Mouse (Mus musculus) C2C12 (cell line): Measurements from ENCODE around the gene Stim1. TPM values are rescaled to one million over a fixed set of nuclear protein-coding genes. Genes with fewer than 3 reads are reported as not detected.

ENCODE experiments used
- H3K27me3 ChIP-seq: one replicate; pipeline ENCODE4 v1.6.1; 2011; ENCODE audit not compliant: control insufficient read depth, insufficient read depth, insufficient read length
- H3K36me3 ChIP-seq: one replicate; pipeline ENCODE4 v1.6.1; 2011; ENCODE audit not compliant: control insufficient read depth, insufficient read depth
- H3K4me3 ChIP-seq: one replicate; pipeline ENCODE4 v1.5.1; 2011; ENCODE audit warnings: mild to moderate bottlenecking, control low read depth; ENCODE audit not compliant: poor library complexity, insufficient read depth, severe bottlenecking
- H3K79me2 ChIP-seq: one replicate; pipeline ENCODE4 v1.6.1; 2011; ENCODE audit not compliant: control insufficient read depth, insufficient read depth
- H3K79me3 ChIP-seq: one replicate; pipeline ENCODE4 v1.6.1; 2011; ENCODE audit warnings: low read depth, control low read depth
- H3ac ChIP-seq: one replicate; pipeline ENCODE3; 2011; ENCODE audit warnings: low read depth; ENCODE audit not compliant: control insufficient read depth, insufficient read length
- CEBPB ChIP-seq: IDR thresholded peaks from one replicate; pipeline ENCODE4 v1.6.1; 2011; ENCODE audit warnings: low read depth, mild to moderate bottlenecking, control low read depth, moderate library complexity
- CTCF ChIP-seq: IDR thresholded peaks from one replicate; pipeline ENCODE4 v1.5.1; 2011; ENCODE audit not compliant: control insufficient read depth, insufficient read depth, insufficient read length
- FOSL1 ChIP-seq: IDR thresholded peaks from one replicate; pipeline ENCODE4 v1.8.0; 2011; ENCODE audit warnings: mild to moderate bottlenecking, low read length; ENCODE audit not compliant: poor library complexity, insufficient read depth, severe bottlenecking
- MAX ChIP-seq: IDR thresholded peaks from one replicate; pipeline ENCODE4 v1.6.1; 2011; ENCODE audit warnings: mild to moderate bottlenecking, control low read depth
- MYOD1 ChIP-seq: IDR thresholded peaks from one replicate; pipeline ENCODE4 v1.6.1; 2011; ENCODE audit warnings: low read depth; ENCODE audit not compliant: control insufficient read depth, insufficient read length
- MYOG ChIP-seq: IDR thresholded peaks from one replicate; pipeline ENCODE4 v1.6.1; 2011; ENCODE audit not compliant: control insufficient read depth, insufficient read length; ENCODE audit errors: extremely low read depth
- USF1 ChIP-seq: IDR thresholded peaks from one replicate; pipeline ENCODE4 v1.6.1; 2011; ENCODE audit warnings: low read depth, mild to moderate bottlenecking, control low read depth, moderate library complexity
- polyA plus RNA-seq: library from polyadenylated mRNA; unstranded; fragments of >200 nt; fragmentation: generic; extraction: Trizol; gene quantifications from one replicate; pipeline ENCODE4 v1.2.1, GENCODE M21; 2012; ENCODE audit warnings: missing spikeins

Stim1 gene
- polyA plus RNA-seq, 1 experiment, result 8.6 TPM

DNA sequence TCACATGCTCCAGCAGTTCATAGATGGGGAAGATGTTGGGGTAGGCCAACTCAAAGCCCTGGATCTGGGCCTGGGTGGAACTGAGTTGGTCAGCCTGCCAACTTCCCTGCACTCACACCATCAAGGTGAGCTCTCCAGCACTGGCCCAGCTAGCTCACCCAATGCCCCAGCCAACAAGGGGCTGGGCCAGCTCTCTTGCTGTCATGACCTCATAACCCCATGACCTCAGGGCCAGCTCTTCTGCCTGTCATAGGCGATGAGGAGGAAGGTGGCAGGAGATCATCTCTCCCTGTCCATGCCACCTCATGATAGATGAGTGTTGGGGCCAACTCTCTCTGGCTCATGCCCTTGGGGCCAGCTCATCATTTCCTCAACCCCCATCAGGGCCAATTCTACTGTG lies 96.2 kb downstream of the Stim1 start:
- Histone ChIP-seq H3K79me3 (no peaks in the 10 kb centered on the region), H3K4me3 (no peak overlapping the region), H3K79me2 (no peaks in the 10 kb centered on the region), H3K27me3 (no peaks in the 10 kb centered on the region), H3K36me3 (no peaks in the 10 kb centered on the region), H3ac (no peak overlapping the region)
- TF ChIP-seq MYOG (no peak), USF1 (no peak)

DNA sequence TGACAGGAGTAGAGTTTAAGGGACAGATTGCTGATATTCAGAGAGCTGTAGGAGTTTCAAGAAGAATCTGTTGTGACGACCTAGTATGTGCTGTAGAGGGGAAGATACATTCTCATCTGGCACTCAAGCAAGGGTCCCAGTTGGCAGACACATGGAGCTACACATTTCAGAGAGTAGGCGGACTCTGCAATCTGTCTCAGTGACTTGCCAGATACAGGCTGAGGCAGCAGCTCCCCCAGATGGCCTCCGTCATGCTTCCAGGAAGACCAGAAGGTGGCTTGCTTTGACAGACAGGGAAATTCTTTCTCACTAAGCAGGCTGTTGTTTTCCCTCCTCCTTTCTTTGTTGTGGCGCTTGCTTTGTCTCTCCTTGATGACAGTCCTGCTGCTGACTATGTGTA lies 102.1 kb downstream of the Stim1 start:
- Histone ChIP-seq H3K36me3 (no peaks in the 10 kb centered on the region), H3K27me3 (no peaks in the 10 kb centered on the region), H3K4me3 (no peak overlapping the region), H3K79me2 (no peaks in the 10 kb centered on the region), H3ac (no peak overlapping the region), H3K79me3 (no peaks in the 10 kb centered on the region)
- TF ChIP-seq CEBPB, result no peak
- TF ChIP-seq MYOD1, result no peak
- TF ChIP-seq FOSL1, result no peak
- no peak for TF ChIP-seq USF1
- no peak for TF ChIP-seq CTCF
- TF ChIP-seq MAX, result no peak
- no peak for TF ChIP-seq MYOG

GRCm38 (mm10) chr7:102370526-102370925 lies 102.9 kb downstream of the Stim1 start:
- H3K4me3 ChIP-seq, result no peak overlapping the region
- no peak overlapping the region for H3ac ChIP-seq
- no peaks in the 10 kb centered on the region for H3K27me3 ChIP-seq
- H3K79me2 ChIP-seq, result no peaks in the 10 kb centered on the region
- no peaks in the 10 kb centered on the region for H3K36me3 ChIP-seq
- no peaks in the 10 kb centered on the region for H3K79me3 ChIP-seq
- TF ChIP-seq FOSL1 (no peak), MYOG (no peak), MYOD1 (no peak), USF1 (no peak), MAX (no peak)

DNA sequence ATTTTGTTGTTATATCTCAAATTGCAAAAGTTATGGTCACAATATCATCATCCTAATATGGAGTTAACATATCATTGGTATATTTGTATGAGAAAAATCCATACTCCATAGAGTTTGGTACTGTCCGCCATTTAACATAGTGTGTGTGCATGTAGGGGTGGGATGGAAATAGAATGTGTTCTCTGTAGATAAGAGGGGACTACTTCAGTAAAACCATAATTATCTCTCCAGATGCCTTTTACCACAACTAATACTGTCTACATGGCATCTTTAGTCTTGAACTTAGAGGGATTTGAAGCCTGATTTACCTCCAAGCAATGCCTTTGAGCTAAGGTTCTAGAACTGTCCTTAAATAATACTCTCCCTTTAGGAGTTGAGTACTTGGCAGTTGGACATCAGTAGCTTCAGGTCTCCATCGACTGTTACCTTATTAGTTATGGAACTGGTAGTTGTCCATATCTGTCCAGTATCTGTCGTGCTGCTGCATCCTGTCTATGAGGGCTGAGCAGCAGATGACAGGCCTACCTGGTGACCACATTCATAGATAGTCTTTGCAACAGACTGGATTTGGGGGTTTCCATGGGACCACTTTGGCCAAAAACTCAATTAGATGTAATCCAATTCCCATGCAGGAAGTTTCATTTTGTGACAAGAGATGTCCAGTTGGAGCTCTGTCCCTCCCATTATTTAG lies 105.9 kb downstream of the Stim1 start:
- H3ac ChIP-seq, result no peak overlapping the region
- H3K36me3 ChIP-seq, result no peaks in the 10 kb centered on the region
- H3K79me2 ChIP-seq, result no peaks in the 10 kb centered on the region
- H3K79me3 ChIP-seq, result no peaks in the 10 kb centered on the region
- TF ChIP-seq MYOG, result no peak
- TF ChIP-seq MYOD1, result no peak
- no peak for TF ChIP-seq CEBPB
- TF ChIP-seq MAX, result no peak
- TF ChIP-seq USF1, result no peak
- no peak for TF ChIP-seq FOSL1
- TF ChIP-seq CTCF, result no peak
- no peak overlapping the region for H3K4me3 ChIP-seq
- H3K27me3 ChIP-seq, result no peaks in the 10 kb centered on the region

DNA sequence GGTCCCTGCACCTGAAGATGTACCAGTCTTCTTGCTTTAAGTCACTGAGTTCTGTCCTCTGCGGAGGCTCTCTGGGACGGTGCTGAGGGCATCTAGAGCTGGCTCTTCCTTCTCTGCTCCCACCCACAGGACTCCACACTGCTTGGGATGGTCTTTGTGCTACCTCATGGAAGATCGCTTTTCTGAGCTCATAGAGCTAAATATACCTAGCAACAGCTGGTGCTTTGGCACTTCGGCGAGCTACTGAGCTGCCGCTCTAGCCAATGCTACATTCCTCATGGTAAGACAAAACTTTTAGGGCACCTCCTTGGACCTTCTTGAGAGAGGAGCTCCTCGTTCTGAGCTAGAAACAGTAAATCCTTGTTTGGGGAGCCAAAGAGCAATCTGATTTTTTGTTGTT lies 115.6 kb downstream of the Stim1 start:
- Histone ChIP-seq H3K79me2 (no peaks in the 10 kb centered on the region), H3ac (no peak overlapping the region), H3K4me3 (no peak overlapping the region), H3K79me3 (no peaks in the 10 kb centered on the region), H3K36me3 (no peaks in the 10 kb centered on the region), H3K27me3 (no peaks in the 10 kb centered on the region)
- TF ChIP-seq FOSL1, result no peak
- TF ChIP-seq USF1, result no peak
- TF ChIP-seq MYOG, result no peak
- no peak for TF ChIP-seq MYOD1
- no peak for TF ChIP-seq CTCF
- TF ChIP-seq MAX, result no peak
- no peak for TF ChIP-seq CEBPB

DNA sequence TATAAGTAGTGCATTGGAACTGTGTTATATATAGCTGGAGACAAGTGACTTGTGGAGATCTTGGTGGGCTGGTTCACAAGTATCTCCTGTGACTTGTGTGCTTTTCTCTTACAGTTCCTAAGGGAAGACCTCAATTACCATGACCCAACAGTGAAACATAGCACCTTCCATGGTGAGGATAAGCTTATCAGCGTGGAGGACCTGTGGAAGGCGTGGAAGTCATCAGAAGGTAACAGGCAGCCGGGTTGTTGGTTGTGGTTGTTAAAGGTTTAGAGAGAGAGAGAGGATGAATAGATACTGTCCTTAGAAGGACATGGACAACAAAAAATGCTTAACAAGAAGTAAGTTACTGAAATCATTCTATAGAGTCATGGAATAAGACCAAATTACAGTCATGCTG lies 118.4 kb downstream of the Stim1 start:
- Histone ChIP-seq H3K4me3 (no peak overlapping the region), H3K79me3 (no peaks in the 10 kb centered on the region), H3ac (no peak overlapping the region), H3K36me3 (no peaks in the 10 kb centered on the region), H3K79me2 (no peaks in the 10 kb centered on the region), H3K27me3 (no peaks in the 10 kb centered on the region)
- TF ChIP-seq MAX, result no peak
- TF ChIP-seq MYOG, result no peak
- TF ChIP-seq MYOD1, result no peak
- no peak for TF ChIP-seq CTCF
- TF ChIP-seq FOSL1, result no peak

- Histone ChIP-seq H3K4me3 (no peak overlapping the region), H3K79me2 (no peaks in the 10 kb centered on the region), H3ac (no peak overlapping the region), H3K27me3 (no peaks in the 10 kb centered on the region), H3K79me3 (no peaks in the 10 kb centered on the region), H3K36me3 (no peaks in the 10 kb centered on the region)
- TF ChIP-seq FOSL1, result no peak
Measured at GRCm38 (mm10) chr7:102389082-102389481, 121.5 kb downstream of the Stim1 start.
